Mouse (Mus musculus) R1 (cell line): Measurements from ENCODE around the gene D11Wsu47e.
A peak's percentile ranks its signal among the peaks of the same experiment; 100 is the strongest.

Experiments used
- DNase-seq: peaks from one replicate; pipeline ENCODE4 v3.0.0-alpha.2; 2018; ENCODE audit warnings: low read depth, low spot score

D11Wsu47e gene

DNA sequence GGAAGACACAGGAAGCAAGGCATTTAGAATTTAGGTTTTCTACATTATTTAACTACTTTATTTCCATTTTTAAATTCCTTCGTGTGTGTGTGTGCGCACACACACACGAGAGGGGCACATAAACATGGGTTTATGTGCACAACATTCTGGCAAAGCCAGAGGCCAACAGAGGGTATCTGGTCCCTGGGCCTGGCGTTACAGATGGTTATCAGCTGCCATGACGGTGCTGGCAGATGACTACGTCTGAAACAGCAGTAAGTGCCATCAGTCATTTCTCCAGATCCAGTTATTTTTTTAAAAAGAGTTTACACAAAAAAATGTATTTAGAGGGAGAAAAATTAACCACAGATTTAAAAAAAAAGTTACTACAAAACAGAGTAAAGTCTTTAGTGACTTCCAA is 18.0 kb upstream of the D11Wsu47e start:
- no peak for DNase-seq

DNA sequence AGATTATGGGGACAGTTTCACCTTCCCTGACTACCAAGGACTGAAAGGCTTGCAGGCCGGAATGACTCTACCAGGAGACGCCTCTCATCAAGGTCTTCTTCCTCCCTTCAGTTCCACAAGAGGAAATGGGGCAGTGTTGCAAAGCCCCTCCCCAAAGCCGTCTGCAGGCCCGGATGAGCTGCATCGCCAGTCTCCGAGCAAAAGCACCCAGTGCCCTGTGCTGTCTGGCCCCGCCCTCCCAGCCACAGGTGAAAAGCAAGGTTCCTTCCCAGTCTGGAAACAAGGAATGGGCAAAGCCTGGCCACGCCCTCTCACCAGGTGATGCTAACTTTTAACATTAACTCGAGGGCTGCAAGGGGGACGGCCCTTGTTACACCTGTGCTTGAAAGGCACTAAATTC is 17.6 kb upstream of the D11Wsu47e start:
- DNase-seq, result peak; percentile 72

DNA sequence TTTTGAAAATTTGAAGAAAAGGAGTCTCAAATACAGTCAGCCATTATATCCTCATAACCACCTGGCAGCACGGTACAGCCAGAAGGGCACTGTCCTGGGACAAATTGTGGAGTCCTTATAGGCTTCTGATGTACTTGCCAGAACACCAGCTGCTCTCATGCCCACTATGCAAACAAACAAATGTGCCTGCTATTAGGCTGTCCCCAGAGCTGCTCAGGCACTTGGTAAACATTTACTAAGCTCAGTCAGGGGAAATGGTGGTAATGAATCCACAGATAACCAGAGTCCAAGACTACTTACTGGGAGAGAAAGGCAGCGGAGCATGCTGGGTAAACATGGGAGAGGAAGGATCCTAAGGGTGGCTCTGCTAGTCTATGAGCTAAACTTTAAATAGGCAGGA is 17.1 kb upstream of the D11Wsu47e start:
- DNase-seq, result no peak

DNA sequence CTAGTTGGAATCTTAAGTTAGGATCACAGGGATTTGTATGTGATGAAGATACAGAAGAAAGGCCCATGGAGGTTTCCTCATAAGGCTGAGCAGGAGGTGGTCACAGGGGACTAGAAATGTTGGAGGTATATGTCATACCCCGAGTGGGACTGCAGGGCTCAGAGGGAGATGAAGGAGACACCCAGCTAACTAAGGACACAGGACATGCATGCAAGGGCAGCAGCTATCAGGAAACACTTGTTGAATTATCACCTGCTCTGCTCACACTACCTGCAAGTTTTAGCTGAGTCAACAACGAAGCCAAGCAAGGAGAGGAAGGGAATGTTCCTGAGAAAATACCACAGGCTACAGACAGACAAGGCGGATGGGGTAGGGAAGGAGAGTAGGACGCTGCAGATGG is 16.5 kb upstream of the D11Wsu47e start:
- no peak for DNase-seq

DNA sequence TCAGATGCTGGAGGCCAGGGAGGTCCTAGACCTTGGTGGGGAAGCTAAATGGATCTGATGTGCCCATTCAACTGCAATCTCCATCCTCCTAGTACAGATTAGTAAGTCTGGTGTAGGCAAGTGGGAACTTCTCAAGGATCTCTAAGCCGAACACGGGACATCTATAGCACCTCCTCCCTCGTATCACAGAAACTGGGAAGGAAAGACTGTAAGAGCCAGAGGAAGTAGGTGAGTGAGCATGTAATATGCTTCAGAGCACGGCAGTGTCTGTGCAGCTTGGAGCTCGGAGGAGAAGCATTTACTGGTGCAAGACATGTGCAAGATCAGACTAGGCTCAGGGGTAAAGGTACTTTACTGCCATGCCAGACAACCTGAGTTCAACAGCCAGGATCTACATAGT is 15.4 kb upstream of the D11Wsu47e start:
- DNase-seq, result no peak

DNA sequence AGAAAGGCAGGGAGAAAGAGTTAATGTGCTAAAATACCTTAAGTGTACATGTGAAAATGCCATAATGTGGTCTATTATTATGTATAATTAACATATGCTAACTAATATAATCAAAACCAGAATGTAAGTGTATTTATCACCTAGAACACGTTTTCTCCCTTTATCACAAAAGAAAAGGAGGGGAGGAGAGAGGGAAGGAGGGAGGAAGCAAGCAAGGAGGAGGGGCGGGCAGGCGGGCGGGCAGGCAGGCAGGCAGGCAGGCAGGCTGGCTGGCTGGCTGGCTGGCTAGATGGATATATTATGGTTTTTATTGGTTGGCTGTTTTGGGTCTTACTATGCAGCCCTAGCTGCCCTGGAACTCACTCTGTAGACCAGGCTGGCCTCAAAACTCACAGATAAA is 14.5 kb upstream of the D11Wsu47e start:
- no peak for DNase-seq

DNA sequence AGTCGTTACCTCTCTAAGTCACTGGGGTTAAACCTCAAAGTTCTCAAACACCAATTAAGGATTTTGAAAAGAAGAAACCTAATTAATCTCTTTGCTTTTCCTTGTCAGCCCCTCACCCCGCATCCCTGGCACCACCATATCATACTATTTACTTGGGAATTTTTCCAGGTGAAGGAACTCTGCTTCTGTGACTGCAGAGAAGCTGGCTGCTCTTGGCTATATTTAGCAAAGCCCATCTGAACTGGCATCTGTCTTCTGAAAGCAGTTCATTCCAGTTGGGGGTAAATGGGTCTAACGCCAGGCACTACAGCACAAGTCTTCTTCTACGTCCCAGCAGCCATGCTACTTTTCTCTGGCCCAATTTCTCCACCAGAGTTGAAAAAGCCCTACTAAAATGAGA is 10.6 kb upstream of the D11Wsu47e start:
- DNase-seq, result no peak

DNA sequence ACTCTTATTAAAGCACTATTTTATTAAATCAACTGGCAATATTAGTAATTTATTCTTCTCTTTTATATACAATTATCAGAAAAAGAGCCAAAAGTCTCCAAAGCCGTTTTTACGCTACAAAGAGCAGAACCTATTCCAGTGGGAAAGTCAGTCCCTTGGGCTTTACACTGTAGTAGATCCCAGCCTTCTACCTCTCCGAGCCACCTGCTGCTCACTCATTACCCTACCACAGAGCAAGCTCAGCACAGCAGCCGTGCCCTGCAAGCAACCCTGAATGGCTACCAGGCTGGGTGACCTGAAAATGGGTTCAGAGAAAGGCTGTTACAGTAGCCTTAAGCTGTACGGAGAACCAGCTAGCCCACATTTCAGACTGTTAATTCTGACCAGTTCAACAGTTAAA is 9.6 kb upstream of the D11Wsu47e start:
- no peak for DNase-seq

DNA sequence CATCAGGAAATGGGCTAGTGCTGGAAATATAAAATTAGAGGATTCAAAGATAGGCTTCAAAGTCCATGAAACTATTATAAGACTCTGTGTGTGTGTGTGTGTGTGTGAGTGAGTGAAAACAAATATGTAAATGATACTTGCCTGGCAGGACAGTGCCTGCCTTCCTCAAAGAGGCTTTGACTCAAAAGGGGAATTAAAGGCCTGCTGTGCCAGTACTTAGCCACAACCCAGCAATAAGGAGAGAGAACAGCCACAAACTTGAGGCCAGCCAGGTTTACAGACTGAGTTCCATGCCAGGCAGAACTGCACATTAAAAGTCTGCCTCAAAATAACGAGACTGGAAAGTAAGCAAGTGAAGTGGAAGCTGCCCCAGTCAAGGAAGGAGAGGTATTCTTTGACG is 7.4 kb upstream of the D11Wsu47e start:
- DNase-seq, result no peak

DNA sequence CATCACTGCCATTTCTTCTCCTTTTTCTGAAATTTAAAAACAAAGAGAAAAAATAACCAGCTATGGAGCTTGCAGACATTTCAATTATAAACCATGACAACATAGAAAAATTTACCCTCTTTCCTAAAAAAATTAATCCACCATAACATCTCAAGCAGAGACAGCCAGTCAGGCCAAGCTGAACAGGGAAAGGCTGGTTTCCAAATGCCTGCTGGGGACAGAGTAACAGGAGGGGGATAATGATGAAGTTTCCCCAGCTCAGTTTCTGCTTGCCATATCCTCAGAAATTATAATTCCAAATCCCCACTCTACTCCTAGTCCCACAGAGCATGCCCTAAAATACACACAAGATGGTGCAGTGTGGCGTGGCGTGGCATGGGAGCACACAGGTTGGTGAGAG is 6.8 kb upstream of the D11Wsu47e start:
- no peak for DNase-seq

DNA sequence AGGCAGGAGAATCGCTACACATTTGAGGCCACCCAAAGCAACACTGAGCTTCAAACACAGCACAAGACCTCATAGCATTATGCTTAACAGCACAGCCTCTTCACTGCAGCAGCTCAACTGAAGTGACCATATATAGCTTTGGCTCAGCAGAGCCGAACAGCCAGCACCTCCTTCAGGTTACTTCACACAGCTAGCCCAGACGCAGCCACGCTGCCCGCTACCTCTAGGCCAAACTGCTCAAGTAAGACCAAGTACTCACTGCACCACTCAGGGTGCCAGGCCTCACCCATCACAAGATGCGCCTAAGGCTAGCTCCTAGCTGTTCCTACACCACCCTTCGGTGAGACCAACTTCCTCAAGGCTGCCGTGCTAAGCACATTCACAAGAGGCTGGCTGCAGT is 5.8 kb upstream of the D11Wsu47e start:
- no peak for DNase-seq

DNA sequence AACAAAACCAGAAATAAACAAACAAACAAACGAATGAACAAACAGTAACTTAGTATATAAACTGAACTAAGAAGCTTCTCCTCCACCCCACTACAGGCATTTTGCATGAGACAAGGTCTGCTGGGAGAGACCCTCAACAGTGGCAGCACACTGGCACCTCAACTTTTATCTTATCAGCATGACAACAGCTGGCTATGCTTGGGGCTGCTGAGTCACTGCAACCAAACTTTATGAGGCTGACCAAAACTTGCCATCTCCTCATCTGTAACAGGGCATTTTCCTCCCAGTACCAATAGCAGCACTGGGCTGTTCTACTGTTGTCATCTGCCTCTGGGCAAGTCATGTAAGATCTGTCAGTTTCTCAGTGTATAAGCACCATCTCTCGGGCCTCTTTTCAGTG is 3.3 kb upstream of the D11Wsu47e start:
- DNase-seq, result no peak

DNA sequence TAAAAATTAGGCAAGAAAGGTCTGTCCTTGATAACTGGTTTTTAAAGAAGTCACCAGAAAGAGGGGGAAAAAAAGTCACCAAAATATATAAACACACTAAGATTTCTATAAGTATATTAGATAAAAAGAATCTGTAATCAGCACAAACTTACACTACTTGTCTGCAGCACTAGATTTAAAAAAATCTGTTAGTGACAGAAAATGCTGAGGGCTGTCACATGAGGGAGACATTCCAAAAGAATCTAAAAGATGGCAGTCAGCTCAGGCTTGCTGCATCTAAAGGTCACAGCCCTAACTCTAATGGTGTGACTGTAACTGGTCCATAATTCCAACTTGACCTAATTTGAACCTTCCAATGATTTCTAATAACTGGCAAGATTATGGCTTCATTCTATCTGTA is 2.2 kb upstream of the D11Wsu47e start:
- no peak for DNase-seq

DNA sequence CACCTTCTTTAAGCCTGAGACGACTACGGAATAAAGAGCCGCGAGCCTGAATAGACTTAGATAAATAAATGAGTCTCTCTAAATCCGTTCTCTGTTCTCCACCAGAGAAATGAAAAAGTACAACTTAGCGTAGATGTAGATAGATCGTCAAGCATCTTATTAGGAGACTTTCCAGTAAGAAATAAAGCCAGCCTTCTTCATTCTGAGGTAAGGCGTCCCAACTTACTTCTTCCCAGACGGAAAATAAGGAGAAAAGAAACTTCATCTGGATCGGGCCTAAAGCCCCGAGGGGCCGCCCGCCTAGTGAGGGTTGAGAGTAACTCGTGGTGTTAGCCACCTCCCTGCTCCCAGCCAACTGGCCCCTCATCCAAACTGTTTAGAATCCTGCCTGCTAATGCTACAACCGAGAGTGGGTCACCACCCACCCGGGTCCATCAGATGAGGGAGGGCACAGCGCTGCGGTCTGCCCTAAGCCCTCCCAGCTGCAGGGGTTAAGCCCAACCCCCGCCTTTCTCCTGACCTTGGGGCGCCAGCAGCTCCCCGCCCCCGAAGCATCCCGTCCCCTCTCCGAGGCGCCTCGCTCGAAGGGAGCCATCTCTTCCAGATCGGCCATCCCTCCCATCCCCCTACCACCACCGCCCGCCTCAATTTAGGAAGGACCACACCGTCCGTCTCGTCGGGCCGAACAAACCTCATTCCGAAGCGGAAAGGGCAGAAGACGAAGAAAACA is 1.1 kb upstream of the D11Wsu47e start:
- DNase-seq, result peak; percentile 84

DNA sequence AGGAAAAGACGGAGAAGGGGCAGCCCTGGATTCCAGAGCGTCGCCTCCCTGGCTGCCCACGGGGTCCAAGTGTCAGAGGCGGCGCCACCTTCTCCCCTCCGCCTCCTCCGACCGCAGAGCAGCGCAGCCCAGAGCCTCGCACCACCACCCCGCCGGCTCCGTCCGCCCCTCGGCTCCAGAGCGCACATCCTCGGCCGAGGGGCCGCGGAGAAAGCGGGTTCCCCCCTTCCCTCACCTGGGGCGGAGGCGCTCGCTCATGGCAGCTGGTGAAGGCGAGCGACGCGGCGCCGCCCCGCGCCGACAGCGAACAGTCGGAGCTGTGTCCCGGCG is 620 bp upstream of the D11Wsu47e start:
- DNase-seq, result no peak

DNA sequence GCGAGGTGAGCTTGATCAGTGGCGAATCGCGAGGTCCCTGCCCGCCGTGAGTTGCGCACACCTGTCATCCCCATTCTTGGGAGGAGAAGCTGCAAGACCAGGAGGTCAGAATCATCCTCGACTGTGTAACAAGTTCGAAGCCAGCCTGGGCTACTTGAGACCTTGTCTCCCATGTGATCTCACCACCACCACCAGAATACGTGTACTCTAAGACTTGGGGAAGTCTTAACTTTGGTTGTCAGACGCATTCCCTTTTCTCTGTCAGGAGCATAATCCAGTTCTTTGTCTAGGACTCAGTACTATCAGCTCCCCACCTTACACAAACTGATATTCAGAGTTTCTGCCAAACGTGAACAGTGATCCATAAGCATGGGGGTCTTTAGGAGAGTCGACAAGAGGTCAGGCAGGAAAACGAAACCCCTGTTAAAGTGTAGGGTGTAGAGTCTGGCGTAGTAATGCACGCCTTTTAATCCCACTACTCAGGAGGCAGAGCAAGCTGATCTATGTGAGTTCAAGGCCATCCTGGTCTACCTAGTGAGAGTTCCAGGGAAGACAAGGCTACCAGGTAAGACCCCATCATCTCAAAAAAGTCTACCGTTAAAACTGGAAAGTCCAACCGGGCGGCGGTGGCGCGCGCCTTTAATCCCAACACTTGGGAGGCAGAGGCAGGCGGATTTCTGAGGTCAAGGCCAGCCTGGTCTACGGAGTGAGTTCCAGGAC is 655 bp downstream of the D11Wsu47e start:
- no peak for DNase-seq

DNA sequence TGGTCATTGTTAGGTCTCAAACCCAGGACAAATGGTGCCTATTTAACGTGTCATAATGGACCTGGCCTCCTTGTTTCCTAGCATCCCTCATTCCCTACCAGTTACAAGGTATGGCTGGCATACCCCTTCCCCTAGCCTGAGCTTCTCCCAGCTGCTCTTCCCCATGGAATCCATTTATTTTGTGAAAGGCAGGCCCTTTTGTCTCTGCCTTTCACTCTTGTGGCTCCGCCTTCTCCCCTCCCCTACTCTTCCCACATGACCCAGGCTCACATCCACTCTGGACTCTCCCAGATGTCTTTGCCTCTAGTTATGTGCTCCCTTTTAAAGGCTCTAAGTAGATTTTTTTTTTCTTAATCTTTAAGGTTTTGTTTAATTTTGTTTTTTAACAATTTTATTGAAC is 2.8 kb downstream of the D11Wsu47e start:
- peak; percentile 83 for DNase-seq

DNA sequence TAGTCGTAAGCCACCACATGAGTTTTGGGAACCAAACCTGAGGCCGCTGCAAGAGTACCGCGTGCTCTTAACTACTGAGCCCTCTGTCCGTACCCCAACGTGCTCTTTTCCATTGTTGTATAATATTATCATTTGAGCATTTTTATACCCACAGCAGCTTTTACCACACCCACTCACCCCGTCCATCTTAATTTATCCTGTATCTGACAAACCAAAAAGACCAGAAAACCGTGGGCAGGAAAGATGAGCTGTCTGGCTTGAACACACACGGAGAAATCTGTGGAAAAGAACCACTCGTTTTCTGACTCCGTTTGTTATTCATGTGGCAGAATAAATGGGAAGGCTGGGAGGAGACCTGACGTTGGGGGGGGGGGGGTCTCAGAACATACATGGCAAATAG is 6.3 kb downstream of the D11Wsu47e start:
- no peak for DNase-seq

DNA sequence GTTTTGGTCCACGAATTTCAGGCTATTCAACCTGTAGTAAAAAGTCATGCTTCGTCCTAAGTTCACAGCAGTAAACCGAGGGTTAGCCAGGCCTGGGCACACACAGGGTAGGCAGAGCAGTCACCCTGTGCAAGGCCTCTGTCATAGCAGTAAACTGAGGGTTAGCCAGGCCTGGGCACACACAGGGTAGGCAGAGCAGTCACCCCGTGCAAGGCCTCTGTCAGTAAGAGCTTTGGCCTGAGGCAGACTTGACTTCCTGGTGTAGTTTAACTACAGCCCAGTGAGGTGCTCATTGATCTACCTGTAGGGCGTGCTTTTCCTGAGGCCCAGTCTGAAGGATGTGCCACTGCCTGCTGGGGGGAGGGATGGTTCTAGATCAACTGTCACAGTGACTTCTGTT is 7.1 kb downstream of the D11Wsu47e start:
- no peak for DNase-seq

DNA sequence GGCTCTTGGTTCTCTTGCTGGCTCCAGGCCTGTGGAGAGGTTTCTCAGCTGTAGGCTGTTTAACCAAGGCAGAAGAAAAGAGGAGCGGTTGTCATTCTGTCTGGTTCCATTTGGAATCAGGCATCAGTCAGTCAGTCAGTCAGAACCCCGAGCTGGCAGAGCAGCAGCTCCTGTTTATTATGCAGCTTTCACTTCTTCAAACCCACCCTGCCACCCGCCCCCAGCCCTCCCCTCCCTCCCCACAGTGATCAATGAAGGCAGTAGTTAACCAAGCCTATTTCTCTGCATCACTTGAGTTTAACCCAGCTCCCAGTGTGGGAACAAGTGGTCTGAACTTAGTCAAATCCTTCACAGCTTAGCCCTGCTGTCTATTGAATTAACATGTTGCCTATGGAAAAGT is 7.6 kb downstream of the D11Wsu47e start:
- no peak for DNase-seq

DNA sequence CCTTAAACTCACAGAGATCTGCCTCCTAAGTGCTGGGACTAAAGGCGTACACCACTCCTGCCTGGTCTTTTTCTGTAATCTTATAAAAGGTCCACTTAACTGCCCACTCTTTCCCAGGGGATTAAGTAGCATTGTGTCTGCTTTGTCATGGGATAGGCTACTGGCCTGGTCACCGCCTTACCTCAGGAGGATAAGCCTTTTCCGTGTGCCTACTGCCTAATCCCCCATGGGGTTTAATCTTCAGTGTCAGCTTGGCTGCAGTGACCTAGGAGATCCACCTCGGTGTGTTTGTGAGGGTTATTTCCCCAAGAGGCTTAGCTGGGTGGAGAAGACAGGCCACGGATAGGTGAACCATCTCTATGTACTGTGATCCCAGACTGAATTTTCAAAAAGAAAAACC is 13.4 kb downstream of the D11Wsu47e start:
- no peak for DNase-seq

DNA sequence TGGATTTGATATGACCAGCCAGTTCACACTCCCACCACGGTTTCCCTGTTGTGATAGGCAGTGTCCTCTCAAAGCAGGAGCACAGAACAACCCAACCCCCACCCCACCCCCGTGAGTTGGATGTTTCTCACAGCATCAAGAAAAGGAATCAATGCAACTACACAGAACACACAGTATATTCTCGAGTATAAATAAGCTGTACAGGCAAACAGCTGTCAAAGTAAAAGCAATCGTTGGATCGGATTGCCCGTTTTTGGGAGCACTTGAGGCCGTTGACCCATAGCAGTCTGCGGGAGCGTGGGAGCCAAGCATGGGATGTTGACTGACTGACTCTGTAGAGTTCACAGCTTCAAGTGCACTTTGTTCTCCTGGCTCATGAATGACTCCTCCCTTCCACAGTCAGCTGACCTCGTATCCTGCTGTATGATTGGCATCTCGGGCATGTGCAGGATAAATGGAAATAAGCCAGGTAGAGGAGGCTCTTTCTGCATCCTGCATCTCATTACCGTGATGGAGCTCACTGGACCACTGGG is 13.9 kb downstream of the D11Wsu47e start:
- DNase-seq, result no peak

DNA sequence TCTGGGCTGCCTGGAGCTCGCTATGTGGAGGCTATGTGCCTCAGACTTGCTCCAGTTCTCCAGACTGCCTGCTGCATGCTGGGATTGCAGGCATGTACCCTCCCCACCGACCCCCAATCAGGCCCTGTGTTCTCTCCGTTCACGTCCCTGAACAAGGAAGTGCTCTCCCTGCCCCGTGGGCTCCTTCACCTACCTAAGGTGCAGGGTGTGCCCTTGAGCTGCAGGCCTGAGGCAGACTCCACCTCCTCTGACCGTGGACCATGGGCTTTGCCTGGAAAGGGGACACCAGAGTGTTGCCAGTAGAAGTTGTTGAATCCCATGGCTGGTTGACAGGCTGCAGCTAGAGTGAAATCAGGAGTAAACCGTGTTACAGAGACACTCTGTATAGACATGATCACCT is 15.4 kb downstream of the D11Wsu47e start:
- no peak for DNase-seq
